ENCODE assay signal across 22 mouse cellular contexts in the genomic region with DNA sequence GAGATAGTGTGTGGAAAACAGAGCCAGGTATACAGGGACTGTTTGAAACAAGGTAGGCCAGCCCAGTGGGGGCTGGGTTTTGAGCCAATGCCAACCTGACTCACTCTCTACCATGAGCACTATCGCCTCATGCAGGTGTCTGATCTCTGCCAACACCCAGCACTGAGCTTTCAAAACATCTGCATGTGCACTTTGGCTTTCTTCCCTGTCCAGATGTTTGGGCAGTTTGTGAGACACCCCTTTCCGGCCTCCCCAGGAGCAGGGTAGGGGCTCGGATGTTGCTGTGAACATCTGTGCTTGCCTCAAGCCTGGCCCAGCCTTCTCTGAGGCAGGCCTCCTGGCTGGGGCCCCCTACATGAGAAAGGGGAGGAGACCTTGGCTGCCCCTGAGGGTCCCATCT.
A peak's percentile ranks its signal among the peaks of the same experiment; 100 is the strongest.
DNase-seq lines count a peak whose midpoint lies in the region; ATAC-seq and TF ChIP-seq lines count a peak whose summit lies in the region.
"Had no signal": no experiment of that assay in that cellular context is flagged by ENCODE, and none has a peak within 500 bp of the region (broad histone marks: within the 10 kb centered on the region; RNA-seq: fewer than 3 reads in every experiment).

No protein-coding gene starts in this region.

- no peak overlapping the region for H3K9ac ChIP-seq in limb, embryonic 14.5 days (ENCODE audit: low read depth, low read length, severe bottlenecking)
- H3K9ac ChIP-seq in lung, embryonic 16.5 days (ENCODE audit: low read length), result no peak overlapping the region
- no peak overlapping the region for H3K9ac ChIP-seq in stomach, embryonic 16.5 days (ENCODE audit: low read length)
- H3K9ac ChIP-seq: embryonic facial prominence, embryonic 13.5 days; hindbrain, embryonic 12.5 days; midbrain, embryonic 12.5 days; neural tube, embryonic 13.5 days had no signal

- no peak overlapping the region for H3K27ac ChIP-seq in limb, embryonic 14.5 days (replicated peaks; ENCODE audit: low read depth, low read length)
- H3K27ac ChIP-seq in lung, embryonic 16.5 days (ENCODE audit: low read length), result no peak overlapping the region
- H3K27ac ChIP-seq in stomach, embryonic 16.5 days (ENCODE audit: low read length), result no peak overlapping the region
- H3K27ac ChIP-seq: embryonic facial prominence, embryonic 13.5 days; gastrocnemius, adult 2 months; heart, embryonic 10.5 days; hindbrain, embryonic 12.5 days; kidney, postnatal 0 days; macrophage; midbrain, embryonic 12.5 days; neural tube, embryonic 13.5 days had no signal

- no peak overlapping the region for H3K4me2 ChIP-seq in limb, embryonic 14.5 days (replicated peaks; ENCODE audit: low read depth, low read length, severe bottlenecking)
- H3K4me2 ChIP-seq in lung, embryonic 16.5 days (ENCODE audit: low read depth, low read length), result no peak overlapping the region
- no peak overlapping the region for H3K4me2 ChIP-seq in stomach, embryonic 16.5 days (ENCODE audit: low read depth, low read length)
- H3K4me2 ChIP-seq: embryonic facial prominence, embryonic 13.5 days; hindbrain, embryonic 12.5 days; liver, embryonic 11.5 days; midbrain, embryonic 12.5 days; neural tube, embryonic 13.5 days had no signal

- WGBS in limb, embryonic 14.5 days, result 37% methylated on average over 3 of the region's 3 CpGs
- WGBS in lung, embryonic 16.5 days, result 41% methylated on average over 3 of the region's 3 CpGs
- WGBS in stomach, embryonic 16.5 days, result 51% methylated on average over 3 of the region's 3 CpGs

- no peaks in the 10 kb centered on the region for H3K27me3 ChIP-seq in limb, embryonic 14.5 days (ENCODE audit: control insufficient read depth, insufficient read depth, low read length)
- no peaks in the 10 kb centered on the region for H3K27me3 ChIP-seq in lung, embryonic 16.5 days (ENCODE audit: control insufficient read depth, insufficient read depth, low read depth, low read length)
- H3K27me3 ChIP-seq in stomach, embryonic 16.5 days (ENCODE audit: control insufficient read depth, insufficient read depth, low read length), result no peaks in the 10 kb centered on the region
- H3K27me3 ChIP-seq: embryonic facial prominence, embryonic 13.5 days; hindbrain, embryonic 12.5 days; midbrain, embryonic 12.5 days; neural tube, embryonic 13.5 days had no signal

- no peak for TF ChIP-seq POLR2A in limb, embryonic 14.5 days (IDR thresholded peaks at IDR 0.05; ENCODE audit: borderline replicate concordance, extremely low read depth, insufficient read depth, insufficient read length)

- peaks cover 8% of the 10 kb centered on the region; the same call in 1 of the 2 replicates for H3K9me3 ChIP-seq in limb, embryonic 14.5 days (ENCODE audit: control insufficient read depth, low read length)
- H3K9me3 ChIP-seq in lung, embryonic 16.5 days (ENCODE audit: control insufficient read depth, low read length), result peaks cover 9% of the 10 kb centered on the region
- 0 out of 2 replicates have a peak, but pooled peaks cover 5% of the 10 kb centered on the region for H3K9me3 ChIP-seq in stomach, embryonic 16.5 days (replicated peaks; ENCODE audit: control insufficient read depth, low read length)

- no peaks in the 10 kb centered on the region for H3K36me3 ChIP-seq in limb, embryonic 14.5 days (ENCODE audit: control insufficient read depth, insufficient read depth, low read length)
- H3K36me3 ChIP-seq in lung, embryonic 16.5 days (ENCODE audit: control insufficient read depth, insufficient read depth, low read length), result no peaks in the 10 kb centered on the region
- H3K36me3 ChIP-seq in stomach, embryonic 16.5 days (ENCODE audit: control insufficient read depth, insufficient read depth, low read length), result no peaks in the 10 kb centered on the region
- H3K36me3 ChIP-seq: embryonic facial prominence, embryonic 13.5 days; heart, embryonic 10.5 days; hindbrain, embryonic 12.5 days; midbrain, embryonic 12.5 days; neural tube, embryonic 13.5 days had no signal

- DNase-seq in thymus, postnatal 0 days (ENCODE audit: low spot score), result peak; percentile 43
- no peak for DNase-seq in thymus, adult 18-20 months
- DNase-seq in limb, embryonic 14.5 days (ENCODE audit: low spot score), result peak; percentile 39
- no peak for DNase-seq in liver
- DNase-seq in B cell, adult 2 months, result no peak
- DNase-seq: adrenal gland, adult 8-10 months; cerebellum, adult 9-11 months; gastrocnemius, adult 2 months; heart, postnatal 10 days; kidney, adult 18-20 months; layer of hippocampus, postnatal 36 days had no signal

- ATAC-seq in limb, embryonic 14.5 days (ENCODE audit: low FRiP score, low read depth), result peak; percentile 64; the same call in 1 of the 2 replicates
- ATAC-seq in lung, embryonic 16.5 days (ENCODE audit: low read depth), result peak; percentile 83
- ATAC-seq in stomach, embryonic 16.5 days (ENCODE audit: insufficient read depth, low FRiP score), result peak; percentile 39; the same call in 1 of the 2 replicates
- ATAC-seq: forebrain, embryonic 16.5 days had no signal

- H3K4me1 ChIP-seq in limb, embryonic 14.5 days (ENCODE audit: control insufficient read depth, insufficient read depth, low read length), result no peaks in the 10 kb centered on the region
- 0 out of 2 replicates have a peak, but pooled peaks cover 2% of the 10 kb centered on the region for H3K4me1 ChIP-seq in lung, embryonic 16.5 days (replicated peaks; ENCODE audit: control insufficient read depth, insufficient read depth, low read length)
- H3K4me1 ChIP-seq in stomach, embryonic 16.5 days (ENCODE audit: control insufficient read depth, insufficient read depth, low read length), result peaks cover 14% of the 10 kb centered on the region; the same call in 1 of the 2 replicates
- H3K4me1 ChIP-seq: hindbrain, embryonic 12.5 days; midbrain, embryonic 12.5 days; neural tube, embryonic 13.5 days had no signal

- no peak overlapping the region for H3K4me3 ChIP-seq in limb, embryonic 14.5 days (replicated peaks; ENCODE audit: low read length)
- H3K4me3 ChIP-seq in lung, embryonic 16.5 days (ENCODE audit: low read length), result no peak overlapping the region
- H3K4me3 ChIP-seq in stomach, embryonic 16.5 days (replicated peaks; ENCODE audit: low read length), result no peak overlapping the region
- H3K4me3 ChIP-seq: embryonic facial prominence, embryonic 13.5 days; gastrocnemius, adult 2 months; heart, embryonic 10.5 days; hindbrain, embryonic 12.5 days; midbrain, embryonic 12.5 days; neural tube, embryonic 13.5 days had no signal

Comparison
In these comparisons a context has a peak if more than half of its experiments do, and no peak if none do; other contexts are left out.
1. DNase-seq: peak in thymus, postnatal 0 days (single experiment) and limb, embryonic 14.5 days (single experiment); none in thymus, adult 18-20 months (0 of 2), liver (single experiment) and B cell, adult 2 months (0 of 2).
2. Peak in every context shown above with its lines, with median percentiles within 50 percentile points of each other: ATAC-seq.